Mouse (Mus musculus): ENCODE measurements around the gene Rfk.

DNA sequence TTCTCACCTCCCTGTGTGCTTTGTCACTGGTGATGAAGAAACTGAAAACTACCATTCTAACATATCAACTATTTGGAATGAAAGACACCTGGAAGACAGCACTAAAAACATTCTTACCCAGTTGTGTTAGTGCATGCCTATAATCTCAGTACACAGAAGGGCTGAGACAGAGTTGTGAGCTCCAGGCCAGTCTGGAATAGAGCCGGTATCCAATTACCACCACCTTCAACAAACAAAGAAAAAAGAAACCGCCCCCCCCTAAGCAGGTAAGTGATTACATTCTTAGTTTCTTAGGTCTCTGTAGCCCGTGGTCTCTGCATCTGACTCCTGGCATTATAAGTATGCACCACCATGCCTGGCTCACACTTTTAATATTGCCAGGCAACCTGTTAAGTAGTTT, 977 bp upstream of the Rfk start:
- no peak for TF ChIP-seq CTCF (IDR thresholded peaks at IDR 0.05)
- no peak for TF ChIP-seq POLR2A (IDR thresholded peaks at IDR 0.05; ENCODE audit: insufficient read depth, low read depth, low read length)

Measured in heart, adult 2 months (tissue).